Mouse (Mus musculus) brain, embryonic 14.5 days (tissue): ENCODE data around the gene Adgrl2. TPM values are rescaled to one million over a fixed set of nuclear protein-coding genes. Genes with fewer than 3 reads are reported as not detected.
A peak's percentile ranks its signal among the peaks of the same experiment; 100 is the strongest.

Experiments
- DNase-seq: peaks from one replicate; pipeline ENCODE4 v3.0.0-alpha.2; 2011; ENCODE audit warnings: low read depth
- CTCF ChIP-seq: fragments of 200-500 bp; IDR thresholded peaks from 2 replicates; pipeline ENCODE4 v1.5.1; 2012; ENCODE audit warnings: inconsistent platforms, mild to moderate bottlenecking, moderate library complexity, borderline replicate concordance; ENCODE audit not compliant: insufficient read depth, insufficient read length; ENCODE audit errors: extremely low read depth
- POLR2A ChIP-seq: fragments of 200-500 bp; IDR thresholded peaks from 2 replicates; pipeline ENCODE4 v1.6.1; 2012; ENCODE audit warnings: mild to moderate bottlenecking, inconsistent platforms, borderline replicate concordance; ENCODE audit not compliant: poor library complexity, insufficient read depth, insufficient read length, severe bottlenecking; ENCODE audit errors: extremely low read depth
- polyA plus RNA-seq: library from polyadenylated mRNA; depleted of rRNA; stranded (reverse); fragments of >200 nt; gene quantifications from 2 replicates; pipeline ENCODE4 v1.2.3, GENCODE M21; 2012

Adgrl2 gene
- polyA plus RNA-seq, 1 experiment, result 262 TPM

GRCm38 (mm10) chr3:148833070-148833769 is 157.1 kb downstream of the Adgrl2 start:
- TF ChIP-seq POLR2A (no peak), CTCF (no peak)
- DNase-seq, result no peak

GRCm38 (mm10) chr3:148832001-148832400 is 158.4 kb downstream of the Adgrl2 start:
- DNase-seq, result peak; percentile 68
- TF ChIP-seq POLR2A (no peak), CTCF (no peak)

- TF ChIP-seq CTCF (no peak), POLR2A (no peak)
- DNase-seq, result peak; percentile 65
Observed at GRCm38 (mm10) chr3:148828519-148828918, 161.8 kb downstream of the Adgrl2 start.

GRCm38 (mm10) chr3:148823551-148823950 is 166.8 kb downstream of the Adgrl2 start:
- no peak for DNase-seq
- TF ChIP-seq CTCF, result no peak
- no peak for TF ChIP-seq POLR2A

GRCm38 (mm10) chr3:148821632-148822031 is 168.7 kb downstream of the Adgrl2 start:
- TF ChIP-seq POLR2A (no peak), CTCF (no peak)
- no peak for DNase-seq

GRCm38 (mm10) chr3:148819323-148820046 is 170.9 kb downstream of the Adgrl2 start:
- no peak for DNase-seq
- TF ChIP-seq CTCF (no peak), POLR2A (no peak)

GRCm38 (mm10) chr3:148818414-148819105 is 171.8 kb downstream of the Adgrl2 start:
- TF ChIP-seq POLR2A (no peak), CTCF (no peak)
- DNase-seq, result no peak

GRCm38 (mm10) chr3:148817491-148817890 is 172.9 kb downstream of the Adgrl2 start:
- DNase-seq, result no peak
- TF ChIP-seq CTCF, result no peak
- TF ChIP-seq POLR2A, result no peak

GRCm38 (mm10) chr3:148813121-148813520 is 177.2 kb downstream of the Adgrl2 start:
- TF ChIP-seq POLR2A, result no peak
- no peak for TF ChIP-seq CTCF
- no peak for DNase-seq

- TF ChIP-seq CTCF (no peak), POLR2A (no peak)
- no peak for DNase-seq
Observed at GRCm38 (mm10) chr3:148812059-148812458, 178.3 kb downstream of the Adgrl2 start.

GRCm38 (mm10) chr3:148806977-148807376 is 183.4 kb downstream of the Adgrl2 start:
- TF ChIP-seq POLR2A (no peak), CTCF (no peak)
- DNase-seq, result no peak

GRCm38 (mm10) chr3:148793286-148793913 is 197.0 kb downstream of the Adgrl2 start:
- DNase-seq, result no peak
- TF ChIP-seq CTCF, result no peak
- TF ChIP-seq POLR2A, result no peak
